Mouse (Mus musculus) liver, embryonic 16.5 days (tissue): ENCODE data around the gene Notch1. TPM values are rescaled to one million over a fixed set of nuclear protein-coding genes. Genes with fewer than 3 reads are reported as not detected.

ENCODE experiments used
- ATAC-seq: fragments of 200-750 bp; cut with Nextera tagmentation; 2 replicates; pipeline ENCODE4 v1.8.0; 2017; ENCODE audit warnings: low read depth, mild to moderate bottlenecking, moderate number of reproducible peaks, moderate library complexity
- H3K27ac ChIP-seq: fragments of 300-500 bp; sonication (generic); 2 replicates; pipeline ENCODE4 v1.5.1; 2014; ENCODE audit warnings: mild to moderate bottlenecking, low read length
- H3K27me3 ChIP-seq: fragments of 300-500 bp; sonication (generic); 2 replicates; pipeline ENCODE4 v1.6.1; 2014; ENCODE audit warnings: low read depth, low read length, mixed read lengths; ENCODE audit not compliant: control insufficient read depth, insufficient read depth
- H3K36me3 ChIP-seq: fragments of 300-500 bp; sonication (generic); 2 replicates; pipeline ENCODE4 v1.6.1; 2014; ENCODE audit warnings: mild to moderate bottlenecking; ENCODE audit not compliant: control insufficient read depth, insufficient read depth
- H3K4me1 ChIP-seq: fragments of 300-500 bp; sonication (generic); 2 replicates; pipeline ENCODE4 v1.6.1; 2014; ENCODE audit warnings: low read depth, low read length, mixed read lengths; ENCODE audit not compliant: control insufficient read depth
- H3K4me2 ChIP-seq: fragments of 300-500 bp; sonication (generic); 2 replicates; pipeline ENCODE4 v1.6.1; 2014; ENCODE audit warnings: low read depth, low read length, mixed read lengths
- H3K4me3 ChIP-seq: fragments of 300-500 bp; sonication (generic); 2 replicates; pipeline ENCODE4 v1.5.1; 2014; ENCODE audit warnings: low read depth, mild to moderate bottlenecking, low read length
- H3K9ac ChIP-seq: fragments of 300-500 bp; sonication (generic); 2 replicates; pipeline ENCODE4 v1.6.1; 2014; ENCODE audit warnings: low read depth, low read length
- H3K9me3 ChIP-seq: fragments of 300-500 bp; sonication (generic); replicated peaks from 2 replicates; pipeline ENCODE4 v1.6.1; 2016; ENCODE audit warnings: low read length; ENCODE audit not compliant: control insufficient read depth
- WGBS: fragments of 180-500 bp; shearing (Covaris S2); extraction: QIAGEN DNeasy Blood & Tissue Kit; methylation state at CpG from one replicate; pipeline ENCODE4 v1.1.7; 2014; ENCODE audit not compliant: insufficient replicate concordance; 5-methylcytosine and 5-hydroxymethylcytosine counted together
- polyA plus RNA-seq: library from polyadenylated mRNA; unstranded; fragments of >200 nt; fragmentation: Nextera tagmentation; extraction: Ambion mirVana; gene quantifications from 2 replicates; pipeline ENCODE4 v1.2.1, GENCODE M21; 2015

Gene Notch1
- polyA plus RNA-seq, 1 experiment from 2014 or later, result 2.8 TPM

- Histone ChIP-seq H3K4me2 (no peak overlapping the region), H3K27ac (no peak overlapping the region)
Observed at GRCm38 (mm10) chr2:26488535-26489135, 27.8 kb downstream of the Notch1 start.

GRCm38 (mm10) chr2:26487322-26488021, 29.0 kb downstream of the Notch1 start:
- H3K9me3 ChIP-seq, result no peaks in the 10 kb centered on the region
- WGBS, result 60% methylated on average over 18 of the region's 18 CpGs
- no peaks in the 10 kb centered on the region for H3K36me3 ChIP-seq
- H3K4me2 ChIP-seq, result no peak overlapping the region
- H3K9ac ChIP-seq, result no peak overlapping the region
- H3K27me3 ChIP-seq, result no peaks in the 10 kb centered on the region
- no peak overlapping the region for H3K27ac ChIP-seq
- H3K4me3 ChIP-seq, result no peak overlapping the region
- H3K4me1 ChIP-seq, result peaks cover 34% of the 10 kb centered on the region
- ATAC-seq, result no peak

More at GRCm38 (mm10) chr2:26488535-26489135, 27.8 kb downstream of the Notch1 start:
- WGBS, result 52% methylated on average over 9 of the region's 9 CpGs
- Histone ChIP-seq H3K36me3 (no peaks in the 10 kb centered on the region), H3K4me3 (no peak overlapping the region), H3K9ac (no peak overlapping the region), H3K9me3 (no peaks in the 10 kb centered on the region), H3K27me3 (no peaks in the 10 kb centered on the region), H3K4me1 (peaks cover 28% of the 10 kb centered on the region)
- ATAC-seq, result no peak

GRCm38 (mm10) chr2:26486835-26487321, 29.6 kb downstream of the Notch1 start:
- H3K4me2 ChIP-seq, result no peak overlapping the region
- H3K27me3 ChIP-seq, result no peaks in the 10 kb centered on the region
- no peaks in the 10 kb centered on the region for H3K9me3 ChIP-seq
- ATAC-seq, result no peak
- no peaks in the 10 kb centered on the region for H3K36me3 ChIP-seq
- WGBS, result 56% methylated on average over 3 of the region's 3 CpGs
- H3K4me1 ChIP-seq, result peaks cover 37% of the 10 kb centered on the region
- no peak overlapping the region for H3K4me3 ChIP-seq
- no peak overlapping the region for H3K27ac ChIP-seq
- H3K9ac ChIP-seq, result no peak overlapping the region

GRCm38 (mm10) chr2:26486264-26486810, 30.1 kb downstream of the Notch1 start:
- Histone ChIP-seq H3K4me1 (peaks cover 41% of the 10 kb centered on the region), H3K36me3 (no peaks in the 10 kb centered on the region), H3K27me3 (no peaks in the 10 kb centered on the region), H3K4me2 (no peak overlapping the region), H3K9ac (no peak overlapping the region), H3K9me3 (no peaks in the 10 kb centered on the region), H3K4me3 (no peak overlapping the region), H3K27ac (no peak overlapping the region)
- 35% methylated on average over 5 of the region's 5 CpGs for WGBS
- ATAC-seq, result no peak

- H3K9me3 ChIP-seq, result no peaks in the 10 kb centered on the region
- H3K4me1 ChIP-seq, result peaks cover 44% of the 10 kb centered on the region
- no peak for ATAC-seq
- no peaks in the 10 kb centered on the region for H3K27me3 ChIP-seq
- H3K27ac ChIP-seq, result no peak overlapping the region
- no peak overlapping the region for H3K9ac ChIP-seq
- H3K4me2 ChIP-seq, result no peak overlapping the region
- WGBS, result 47% methylated on average over 7 of the region's 7 CpGs
- H3K4me3 ChIP-seq, result no peak overlapping the region
- no peaks in the 10 kb centered on the region for H3K36me3 ChIP-seq
Observed at GRCm38 (mm10) chr2:26485710-26486109, 30.8 kb downstream of the Notch1 start.

GRCm38 (mm10) chr2:26485278-26485677, 31.2 kb downstream of the Notch1 start:
- no peak overlapping the region for H3K4me2 ChIP-seq
- H3K9me3 ChIP-seq, result no peaks in the 10 kb centered on the region
- H3K9ac ChIP-seq, result no peak overlapping the region
- no peak for ATAC-seq
- peaks cover 44% of the 10 kb centered on the region for H3K4me1 ChIP-seq
- no peak overlapping the region for H3K4me3 ChIP-seq
- 69% methylated on average over 9 of the region's 9 CpGs for WGBS
- no peak overlapping the region for H3K27ac ChIP-seq
- no peaks in the 10 kb centered on the region for H3K36me3 ChIP-seq
- H3K27me3 ChIP-seq, result no peaks in the 10 kb centered on the region

GRCm38 (mm10) chr2:26484169-26484568, 32.3 kb downstream of the Notch1 start:
- H3K4me1 ChIP-seq, result peaks cover 44% of the 10 kb centered on the region

GRCm38 (mm10) chr2:26483230-26483869, 33.1 kb downstream of the Notch1 start:
- 6% methylated on average over 13 of the region's 13 CpGs for WGBS
- peak overlapping the region; percentile 76 for H3K27ac ChIP-seq
- peak; percentile 38 for ATAC-seq
- H3K36me3 ChIP-seq, result peaks cover 5% of the 10 kb centered on the region; the same call in 1 of the 2 replicates
- H3K9me3 ChIP-seq, result no peaks in the 10 kb centered on the region
- no peak overlapping the region for H3K4me3 ChIP-seq
- no peak overlapping the region for H3K9ac ChIP-seq
- peak overlapping the region; percentile 37 for H3K4me2 ChIP-seq
- peaks cover 44% of the 10 kb centered on the region for H3K4me1 ChIP-seq
- H3K27me3 ChIP-seq, result no peaks in the 10 kb centered on the region

More at GRCm38 (mm10) chr2:26484169-26484568, 32.3 kb downstream of the Notch1 start:
- Histone ChIP-seq H3K4me3 (no peak overlapping the region), H3K36me3 (peaks cover 5% of the 10 kb centered on the region; the same call in 1 of the 2 replicates), H3K4me2 (no peak overlapping the region), H3K27ac (peak overlapping the region; percentile 73; the same call in 1 of the 2 replicates), H3K9me3 (no peaks in the 10 kb centered on the region), H3K9ac (no peak overlapping the region), H3K27me3 (no peaks in the 10 kb centered on the region)
- ATAC-seq, result no peak
- WGBS, result 66% methylated on average over 10 of the region's 10 CpGs
